Mouse (Mus musculus): ENCODE measurements at regions not wholly inside any gene's neighbourhood (a gene's known extent, or its start where the extent isn't known, plus 50 kb on each side); places are given as distances from the start of the nearest gene placed in this dataset.

DNA sequence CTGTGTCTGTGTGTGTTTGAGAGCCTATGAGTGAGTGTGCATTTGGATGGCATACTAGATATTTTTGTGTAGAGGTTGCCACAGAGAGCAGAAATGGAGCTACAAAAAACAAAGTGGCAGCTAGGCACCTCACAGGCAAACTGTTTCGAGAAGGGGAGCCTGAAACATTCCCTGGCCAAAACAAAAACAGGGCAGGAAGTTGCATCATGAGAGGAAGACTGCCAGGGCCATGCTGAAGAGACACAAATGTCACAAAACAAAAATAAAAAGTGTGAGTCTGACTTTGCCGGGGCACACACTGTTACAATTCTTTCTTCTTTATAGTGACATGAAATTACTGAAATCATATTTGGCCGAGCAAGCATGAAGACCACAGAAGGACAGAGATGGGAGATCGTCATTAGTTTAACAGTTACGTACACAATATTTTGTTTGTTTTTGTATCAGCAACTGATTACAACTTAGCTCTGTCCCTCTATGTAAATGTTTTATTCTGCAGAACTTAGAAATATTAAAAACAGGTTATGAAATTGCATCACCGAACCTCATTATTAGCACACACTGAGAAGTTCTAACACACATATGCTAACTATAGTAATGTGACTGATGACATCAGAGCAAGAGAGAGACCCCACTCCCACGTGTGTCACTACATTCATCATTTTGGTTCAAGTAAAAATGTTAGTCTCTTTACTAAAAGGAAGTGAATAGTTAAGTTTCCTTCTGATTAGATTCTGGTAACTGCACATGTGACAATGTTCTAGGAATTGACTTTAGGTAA, 77.3 kb upstream of the Mkln1 start:
- TF ChIP-seq CTCF (IDR thresholded peaks at IDR 0.05; ENCODE audit: control insufficient read depth, insufficient read depth, insufficient read length) (no peak), MAX (IDR thresholded peaks at IDR 0.05) (no peak), MYOD1 (IDR thresholded peaks at IDR 0.05; ENCODE audit: control insufficient read depth, insufficient read length, low read depth) (no peak), MYOG (IDR thresholded peaks at IDR 0.05; ENCODE audit: control insufficient read depth, extremely low read depth, insufficient read length) (no peak), FOSL1 (IDR thresholded peaks at IDR 0.05; ENCODE audit: insufficient read depth, low read length, poor library complexity, severe bottlenecking) (no peak), CEBPB (IDR thresholded peaks at IDR 0.05; ENCODE audit: low read depth) (no peak)

Data from C2C12 (cell line).